Mouse (Mus musculus) embryonic facial prominence, embryonic 15.5 days (tissue): ENCODE measurements around the gene BC052040. TPM values are rescaled to one million over a fixed set of nuclear protein-coding genes. Genes with fewer than 3 reads are reported as not detected.

Source experiments
- ATAC-seq: fragments of 200-750 bp; cut with Nextera tagmentation; 2 replicates; pipeline ENCODE4 v1.8.0; 2017; ENCODE audit warnings: low read depth, moderate TSS enrichment; ENCODE audit not compliant: insufficient number of reproducible peaks, low FRiP score, low TSS enrichment
- H3K27ac ChIP-seq: fragments of 300-500 bp; sonication (generic); replicated peaks from 2 replicates; pipeline ENCODE4 v1.5.1; 2015; ENCODE audit warnings: mild to moderate bottlenecking, inconsistent platforms
- H3K27me3 ChIP-seq: fragments of 300-500 bp; sonication (generic); 2 replicates; pipeline ENCODE4 v1.6.1; 2015; ENCODE audit warnings: inconsistent platforms
- H3K36me3 ChIP-seq: fragments of 300-500 bp; sonication (generic); 2 replicates; pipeline ENCODE4 v1.6.1; 2015; ENCODE audit warnings: mild to moderate bottlenecking, inconsistent platforms
- H3K4me1 ChIP-seq: fragments of 300-500 bp; sonication (generic); 2 replicates; pipeline ENCODE4 v1.6.1; 2015; ENCODE audit warnings: inconsistent platforms
- H3K4me2 ChIP-seq: fragments of 300-500 bp; sonication (generic); replicated peaks from 2 replicates; pipeline ENCODE4 v1.6.1; 2015; ENCODE audit warnings: mild to moderate bottlenecking, inconsistent platforms
- H3K4me3 ChIP-seq: fragments of 300-500 bp; sonication (generic); replicated peaks from 2 replicates; pipeline ENCODE4 v1.5.1; 2015; ENCODE audit warnings: mild to moderate bottlenecking, inconsistent platforms
- H3K9ac ChIP-seq: fragments of 300-500 bp; sonication (generic); 2 replicates; pipeline ENCODE4 v1.6.1; 2015; ENCODE audit warnings: inconsistent platforms
- H3K9me3 ChIP-seq: fragments of 300-500 bp; sonication (generic); replicated peaks from 2 replicates; pipeline ENCODE4 v1.6.1; 2016; ENCODE audit warnings: inconsistent platforms
- WGBS: fragments of 180-500 bp; shearing (Covaris S2); methylation state at CpG from one replicate; pipeline ENCODE4 v1.1.7; 2015; 5-methylcytosine and 5-hydroxymethylcytosine counted together
- polyA plus RNA-seq: library from polyadenylated mRNA; unstranded; fragments of >200 nt; fragmentation: Nextera tagmentation; extraction: Ambion mirVana; gene quantifications from 2 replicates; pipeline ENCODE4 v1.2.1, GENCODE M21; 2015

Gene BC052040
- polyA plus RNA-seq, 1 experiment from 2014 or later, result 11.5 TPM

DNA sequence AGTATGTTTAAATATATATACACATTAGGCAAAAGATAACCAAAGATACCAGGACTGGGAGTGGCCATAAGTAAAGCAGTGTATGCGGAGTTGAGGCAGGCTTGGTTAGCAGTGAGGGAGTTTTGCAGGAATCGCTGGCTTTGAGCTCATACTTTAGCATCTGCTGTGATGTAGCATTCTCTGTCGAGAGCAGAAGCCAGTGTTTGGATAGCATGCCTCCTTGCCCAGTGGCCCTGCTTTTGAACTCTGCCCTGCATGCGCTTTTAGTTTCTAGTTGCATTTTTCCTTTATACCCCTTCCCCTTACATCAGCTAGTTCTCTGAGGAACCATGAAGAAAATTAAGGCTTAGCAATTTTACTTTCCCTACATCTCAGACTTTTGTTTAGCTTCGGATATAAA is 136.0 kb downstream of the BC052040 start:
- H3K27ac ChIP-seq, result no peak overlapping the region
- 64% methylated on average over 5 of the region's 5 CpGs for WGBS
- ATAC-seq, result no peak

DNA sequence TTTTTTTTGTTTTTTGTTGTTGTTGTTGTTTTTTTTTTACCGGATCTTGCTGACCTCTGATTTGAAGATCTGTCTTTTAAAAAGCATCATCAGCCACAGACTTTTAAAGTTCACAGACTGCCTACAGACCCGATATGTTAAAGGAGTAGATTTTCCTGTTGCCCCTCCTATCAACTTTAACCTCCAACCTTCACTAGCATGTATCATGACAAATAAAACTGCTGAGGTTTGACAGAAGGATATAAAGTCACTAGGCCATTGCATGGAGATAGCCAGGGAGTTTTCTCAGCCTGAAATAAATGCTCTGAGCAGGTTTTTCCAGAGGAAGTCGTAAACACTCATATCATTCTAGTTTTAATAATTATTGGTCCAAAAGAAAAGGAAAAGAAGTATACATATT is 136.5 kb downstream of the BC052040 start:
- no peak overlapping the region for H3K9ac ChIP-seq
- no peak overlapping the region for H3K27ac ChIP-seq
- no peak overlapping the region for H3K4me2 ChIP-seq
- no peak for ATAC-seq
- 80% methylated on average over 3 of the region's 3 CpGs for WGBS
- no peaks in the 10 kb centered on the region for H3K9me3 ChIP-seq
- no peaks in the 10 kb centered on the region for H3K4me1 ChIP-seq
- H3K27me3 ChIP-seq, result no peaks in the 10 kb centered on the region
- no peaks in the 10 kb centered on the region for H3K36me3 ChIP-seq
- no peak overlapping the region for H3K4me3 ChIP-seq

More for the DNA sequence above, 136.0 kb downstream of the BC052040 start:
- Histone ChIP-seq H3K36me3 (no peaks in the 10 kb centered on the region), H3K27me3 (no peaks in the 10 kb centered on the region), H3K4me2 (no peak overlapping the region), H3K9me3 (no peaks in the 10 kb centered on the region), H3K4me1 (no peaks in the 10 kb centered on the region), H3K4me3 (no peak overlapping the region), H3K9ac (no peak overlapping the region)

DNA sequence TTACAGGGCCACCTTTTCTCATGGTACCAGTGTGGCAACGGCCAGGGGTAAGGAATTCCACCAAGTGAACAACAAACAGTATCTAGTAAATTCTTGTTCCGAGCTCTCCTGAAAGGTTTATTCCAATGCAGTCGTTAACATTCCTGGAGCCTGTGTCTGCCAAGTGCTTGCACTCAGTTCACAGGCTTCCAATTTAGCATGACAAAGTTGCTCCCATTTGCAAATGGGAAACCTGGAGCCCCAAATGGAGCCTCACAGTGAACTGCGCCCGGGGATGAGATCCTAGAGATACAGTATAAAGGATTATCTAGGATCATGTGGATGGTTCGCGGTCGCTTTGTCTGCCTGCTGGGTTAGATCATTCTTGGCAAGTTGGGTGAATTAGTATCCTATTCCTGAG is 141.9 kb downstream of the BC052040 start:
- 27% methylated on average over 8 of the region's 8 CpGs for WGBS
- H3K9me3 ChIP-seq, result no peaks in the 10 kb centered on the region
- no peak for ATAC-seq
- no peaks in the 10 kb centered on the region; the same call in 1 of the 2 replicates for H3K4me1 ChIP-seq
- H3K36me3 ChIP-seq, result no peaks in the 10 kb centered on the region
- no peak overlapping the region for H3K9ac ChIP-seq
- H3K27me3 ChIP-seq, result no peaks in the 10 kb centered on the region; the same call in 1 of the 2 replicates
- no peak overlapping the region for H3K4me3 ChIP-seq
- H3K4me2 ChIP-seq, result no peak overlapping the region
- H3K27ac ChIP-seq, result no peak overlapping the region

DNA sequence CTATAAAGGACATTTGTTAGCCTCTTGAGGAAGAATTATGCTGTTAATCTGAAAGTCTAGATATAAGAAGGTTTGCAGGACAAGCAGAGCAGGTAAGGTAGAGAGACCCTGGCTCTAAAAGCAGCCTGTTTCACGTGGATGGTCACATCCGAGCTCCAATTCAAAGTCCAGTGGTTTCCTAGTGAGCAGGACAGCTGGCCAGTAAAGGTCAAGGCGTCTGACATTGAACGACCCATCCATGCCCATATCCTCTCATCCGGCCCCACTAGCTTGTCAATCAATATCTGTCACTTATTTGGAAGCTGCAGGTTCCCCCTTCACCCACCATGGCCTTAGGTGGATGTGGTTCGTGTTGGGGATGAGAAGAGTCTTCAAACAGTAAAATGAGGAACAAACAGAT is 142.7 kb downstream of the BC052040 start:
- H3K4me3 ChIP-seq, result no peak overlapping the region
- H3K4me2 ChIP-seq, result no peak overlapping the region
- no peaks in the 10 kb centered on the region for H3K36me3 ChIP-seq
- H3K9me3 ChIP-seq, result no peaks in the 10 kb centered on the region
- H3K27me3 ChIP-seq, result no peaks in the 10 kb centered on the region; the same call in 1 of the 2 replicates
- WGBS, result 70% methylated on average over 6 of the region's 6 CpGs
- H3K9ac ChIP-seq, result no peak overlapping the region
- no peaks in the 10 kb centered on the region; the same call in 1 of the 2 replicates for H3K4me1 ChIP-seq
- no peak for ATAC-seq
- H3K27ac ChIP-seq, result no peak overlapping the region

- no peak overlapping the region for H3K4me2 ChIP-seq
- ATAC-seq, result no peak
- no peaks in the 10 kb centered on the region; the same call in 1 of the 2 replicates for H3K4me1 ChIP-seq
- H3K9ac ChIP-seq, result no peak overlapping the region
- 85% methylated on average over 6 of the region's 6 CpGs for WGBS
- H3K4me3 ChIP-seq, result no peak overlapping the region
- H3K27ac ChIP-seq, result no peak overlapping the region
- H3K36me3 ChIP-seq, result no peaks in the 10 kb centered on the region
- H3K27me3 ChIP-seq, result no peaks in the 10 kb centered on the region; the same call in 1 of the 2 replicates
- no peaks in the 10 kb centered on the region for H3K9me3 ChIP-seq
These were observed 143.2 kb downstream of the BC052040 start for GRCm38 (mm10) chr2:115724726-115725125.

DNA sequence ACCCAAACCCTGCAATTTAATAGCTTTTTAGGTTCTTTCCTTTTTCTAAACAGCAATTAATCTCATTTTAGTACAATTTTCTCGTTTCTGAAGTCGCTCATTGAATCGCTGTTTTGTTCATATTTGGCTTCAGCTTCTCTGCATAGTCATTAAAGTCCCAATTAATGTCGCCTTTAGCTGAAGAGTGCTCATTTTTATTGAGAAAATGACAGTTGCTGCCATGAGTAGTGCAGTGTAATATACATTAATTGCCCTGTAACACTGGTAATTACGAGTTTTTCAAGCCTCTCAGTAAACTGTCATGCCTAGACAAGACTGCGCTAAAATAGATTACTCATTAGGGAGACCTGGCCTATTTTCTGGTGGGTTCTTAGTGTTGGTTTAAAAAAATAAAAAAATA is 144.0 kb downstream of the BC052040 start:
- WGBS, result 65% methylated on average over 6 of the region's 6 CpGs
- Histone ChIP-seq H3K4me2 (no peak overlapping the region), H3K9ac (no peak overlapping the region), H3K9me3 (no peaks in the 10 kb centered on the region), H3K36me3 (no peaks in the 10 kb centered on the region), H3K4me3 (no peak overlapping the region), H3K4me1 (no peaks in the 10 kb centered on the region; the same call in 1 of the 2 replicates), H3K27me3 (no peaks in the 10 kb centered on the region; the same call in 1 of the 2 replicates), H3K27ac (no peak overlapping the region)
- peak; percentile 61; the same call in 1 of the 2 replicates for ATAC-seq

DNA sequence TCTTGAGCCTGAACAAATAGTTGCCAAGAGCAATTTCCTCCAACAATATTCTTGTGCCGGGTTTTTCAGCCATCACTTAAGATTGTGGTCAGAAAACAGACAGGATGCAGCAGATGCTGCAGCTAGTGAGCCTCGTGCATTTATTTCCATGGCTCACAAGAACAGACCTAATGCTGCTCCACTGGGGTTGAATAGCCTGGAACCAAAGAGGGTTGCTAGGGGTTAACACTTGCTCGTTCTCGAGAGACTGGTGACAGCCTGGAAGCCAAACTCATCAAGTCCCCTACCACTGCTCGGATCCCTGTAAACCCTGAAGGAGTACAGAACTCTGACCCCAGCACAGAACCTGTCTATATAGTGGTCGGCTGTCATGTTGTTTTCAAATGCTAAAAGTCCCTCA is 144.4 kb downstream of the BC052040 start:
- Histone ChIP-seq H3K4me1 (no peaks in the 10 kb centered on the region; the same call in 1 of the 2 replicates), H3K36me3 (no peaks in the 10 kb centered on the region), H3K9me3 (no peaks in the 10 kb centered on the region), H3K27me3 (no peaks in the 10 kb centered on the region; the same call in 1 of the 2 replicates), H3K4me3 (no peak overlapping the region), H3K4me2 (no peak overlapping the region), H3K9ac (no peak overlapping the region), H3K27ac (no peak overlapping the region)
- WGBS, result 36% methylated on average over 6 of the region's 6 CpGs
- no peak for ATAC-seq

DNA sequence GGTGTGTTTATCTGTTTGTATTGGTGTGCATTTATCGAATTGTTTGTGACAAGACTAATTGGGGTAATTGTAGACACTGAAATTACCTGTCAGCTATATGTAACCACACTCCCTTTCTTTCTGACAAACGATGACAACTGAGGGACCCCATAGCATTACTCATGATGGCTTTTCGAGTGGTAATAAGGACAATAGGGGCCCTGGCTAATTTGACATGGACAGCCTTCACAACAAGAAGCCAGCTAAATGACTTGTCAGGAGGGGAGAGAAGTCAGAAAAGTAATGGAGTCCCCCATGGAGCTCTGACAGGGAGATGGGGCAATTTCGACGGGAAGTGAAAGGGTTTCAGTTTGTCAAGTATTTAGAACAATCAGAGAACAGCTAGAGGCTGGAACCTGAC is 145.3 kb downstream of the BC052040 start:
- Histone ChIP-seq H3K4me3 (no peak overlapping the region), H3K27me3 (no peaks in the 10 kb centered on the region; the same call in 1 of the 2 replicates), H3K4me1 (no peaks in the 10 kb centered on the region; the same call in 1 of the 2 replicates), H3K27ac (no peak overlapping the region), H3K9ac (no peak overlapping the region), H3K9me3 (no peaks in the 10 kb centered on the region), H3K36me3 (no peaks in the 10 kb centered on the region), H3K4me2 (no peak overlapping the region)
- 66% methylated on average over 5 of the region's 5 CpGs for WGBS
- no peak for ATAC-seq

- Histone ChIP-seq H3K4me1 (peaks cover 4% of the 10 kb centered on the region; the same call in 1 of the 2 replicates), H3K9ac (no peak overlapping the region), H3K36me3 (no peaks in the 10 kb centered on the region), H3K4me2 (no peak overlapping the region), H3K9me3 (no peaks in the 10 kb centered on the region), H3K27me3 (no peaks in the 10 kb centered on the region; the same call in 1 of the 2 replicates), H3K27ac (no peak overlapping the region), H3K4me3 (no peak overlapping the region)
- 94% methylated on average over 6 of the region's 6 CpGs for WGBS
- ATAC-seq, result no peak
These were observed 147.1 kb downstream of the BC052040 start for GRCm38 (mm10) chr2:115728627-115729026.

DNA sequence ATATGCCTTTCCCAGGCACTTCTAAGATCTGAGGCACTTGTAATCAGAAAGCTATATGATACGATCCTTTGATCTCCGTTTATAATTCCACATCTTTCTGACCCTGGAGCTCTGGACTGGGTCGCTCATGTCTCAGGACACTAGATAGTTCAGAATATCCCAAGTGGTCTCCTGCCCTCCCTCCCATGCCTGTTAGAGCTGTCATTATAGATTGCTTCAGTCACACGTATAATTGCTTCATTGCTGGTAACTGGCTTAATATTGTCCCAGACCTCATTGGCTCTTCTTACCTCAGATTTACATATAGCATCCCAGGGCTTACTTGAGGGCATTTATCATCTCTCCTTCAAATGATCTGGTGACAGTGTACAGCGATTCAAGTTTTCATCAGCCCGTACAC is 149.0 kb downstream of the BC052040 start:
- H3K4me3 ChIP-seq, result no peak overlapping the region
- no peak overlapping the region for H3K27ac ChIP-seq
- peaks cover 4% of the 10 kb centered on the region; the same call in 1 of the 2 replicates for H3K4me1 ChIP-seq
- no peaks in the 10 kb centered on the region for H3K27me3 ChIP-seq
- H3K9me3 ChIP-seq, result no peaks in the 10 kb centered on the region
- ATAC-seq, result no peak
- WGBS, result 61% methylated on average over 6 of the region's 6 CpGs
- no peak overlapping the region for H3K4me2 ChIP-seq
- H3K9ac ChIP-seq, result no peak overlapping the region
- no peaks in the 10 kb centered on the region for H3K36me3 ChIP-seq

- Histone ChIP-seq H3K4me1 (peaks cover 4% of the 10 kb centered on the region; the same call in 1 of the 2 replicates), H3K27me3 (no peaks in the 10 kb centered on the region), H3K9me3 (no peaks in the 10 kb centered on the region), H3K36me3 (no peaks in the 10 kb centered on the region), H3K4me3 (no peak overlapping the region), H3K4me2 (no peak overlapping the region), H3K9ac (no peak overlapping the region), H3K27ac (no peak overlapping the region)
- 63% methylated on average over 3 of the region's 3 CpGs for WGBS
- ATAC-seq, result no peak
These were observed 149.7 kb downstream of the BC052040 start for GRCm38 (mm10) chr2:115731171-115731570.

DNA sequence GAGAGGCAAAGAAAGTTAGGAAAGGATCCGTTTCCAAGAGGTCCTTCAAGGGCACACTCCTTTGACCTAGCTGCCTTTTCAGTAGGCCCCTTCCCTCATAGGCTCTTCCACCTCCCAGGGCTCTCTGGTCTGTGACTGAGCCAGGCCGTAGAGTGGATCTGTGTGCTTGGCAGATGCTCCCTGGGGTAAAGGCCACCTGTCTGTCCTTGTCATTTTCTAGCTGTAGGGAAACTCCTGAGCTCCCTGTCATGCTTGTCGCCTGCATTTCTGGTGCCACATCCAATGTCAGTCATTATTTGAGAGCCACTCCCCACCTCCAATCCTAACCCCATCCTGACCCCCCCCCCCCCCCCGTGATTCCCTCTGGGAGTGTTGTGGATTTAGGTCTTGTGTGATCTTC is 151.1 kb downstream of the BC052040 start:
- Histone ChIP-seq H3K4me3 (no peak overlapping the region), H3K36me3 (no peaks in the 10 kb centered on the region), H3K4me2 (no peak overlapping the region), H3K9me3 (no peaks in the 10 kb centered on the region), H3K27me3 (no peaks in the 10 kb centered on the region), H3K9ac (no peak overlapping the region), H3K4me1 (0 out of 2 replicates have a peak, but pooled peaks cover 4% of the 10 kb centered on the region), H3K27ac (no peak overlapping the region)
- ATAC-seq, result no peak
- WGBS, result 70% methylated on average over 4 of the region's 4 CpGs
